Mouse (Mus musculus) A20 (cell line): ENCODE data around the gene Tsc2.
A peak's percentile ranks its signal among the peaks of the same experiment; 100 is the strongest.

Experiments used
- DNase-seq: peaks from one replicate; pipeline ENCODE4 v3.0.0-alpha.2; 2011; ENCODE audit warnings: low read depth, low spot score

Tsc2 gene

GRCm38 (mm10) chr17:24608874-24609273, 23.6 kb downstream of the Tsc2 start:
- DNase-seq = no peak

DNA sequence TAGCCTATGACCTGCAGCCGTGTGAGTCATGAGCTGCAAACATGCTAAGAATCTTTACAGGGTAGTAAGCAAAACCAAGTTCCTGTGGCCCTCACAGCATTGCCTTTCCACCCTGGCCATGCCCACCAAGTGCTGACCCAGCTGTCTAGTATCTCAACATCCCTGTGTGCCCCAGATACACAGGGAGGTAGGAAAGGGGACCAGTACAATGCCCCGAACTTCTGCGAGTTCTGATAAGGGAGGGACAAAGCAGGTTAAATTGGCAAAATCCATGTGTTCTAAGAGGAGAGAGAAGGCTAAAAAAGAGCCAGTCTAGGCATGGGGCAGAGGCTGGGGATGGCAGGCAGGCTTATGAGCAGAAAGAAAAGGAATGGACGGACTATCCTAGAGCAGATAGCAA, 24.1 kb downstream of the Tsc2 start:
- DNase-seq = no peak

GRCm38 (mm10) chr17:24604557-24604956, 27.9 kb downstream of the Tsc2 start:
- DNase-seq = no peak

DNA sequence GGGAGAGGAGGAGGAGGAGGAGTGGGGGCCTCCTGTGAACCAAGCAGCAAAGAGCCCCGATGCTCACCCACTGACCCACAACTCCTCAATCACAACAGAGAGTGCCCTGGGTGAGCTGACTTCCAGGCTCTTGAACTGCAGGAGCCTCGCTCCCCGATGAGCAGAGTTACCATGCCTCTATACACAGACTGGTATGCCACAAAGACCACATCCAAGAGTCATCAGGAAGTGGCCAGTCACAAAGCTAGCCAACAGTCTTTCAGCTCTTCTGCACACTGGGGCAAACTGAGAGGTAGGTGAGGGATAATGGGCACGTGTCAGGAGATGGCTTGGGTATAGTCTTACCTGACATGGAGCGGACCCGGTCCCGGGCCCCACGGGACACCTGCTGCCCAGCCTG, 28.5 kb downstream of the Tsc2 start:
- no peak for DNase-seq

- DNase-seq = no peak
These were observed 31.9 kb downstream of the Tsc2 start for GRCm38 (mm10) chr17:24600502-24600901.

GRCm38 (mm10) chr17:24597989-24598388, 34.4 kb downstream of the Tsc2 start:
- no peak for DNase-seq

DNA sequence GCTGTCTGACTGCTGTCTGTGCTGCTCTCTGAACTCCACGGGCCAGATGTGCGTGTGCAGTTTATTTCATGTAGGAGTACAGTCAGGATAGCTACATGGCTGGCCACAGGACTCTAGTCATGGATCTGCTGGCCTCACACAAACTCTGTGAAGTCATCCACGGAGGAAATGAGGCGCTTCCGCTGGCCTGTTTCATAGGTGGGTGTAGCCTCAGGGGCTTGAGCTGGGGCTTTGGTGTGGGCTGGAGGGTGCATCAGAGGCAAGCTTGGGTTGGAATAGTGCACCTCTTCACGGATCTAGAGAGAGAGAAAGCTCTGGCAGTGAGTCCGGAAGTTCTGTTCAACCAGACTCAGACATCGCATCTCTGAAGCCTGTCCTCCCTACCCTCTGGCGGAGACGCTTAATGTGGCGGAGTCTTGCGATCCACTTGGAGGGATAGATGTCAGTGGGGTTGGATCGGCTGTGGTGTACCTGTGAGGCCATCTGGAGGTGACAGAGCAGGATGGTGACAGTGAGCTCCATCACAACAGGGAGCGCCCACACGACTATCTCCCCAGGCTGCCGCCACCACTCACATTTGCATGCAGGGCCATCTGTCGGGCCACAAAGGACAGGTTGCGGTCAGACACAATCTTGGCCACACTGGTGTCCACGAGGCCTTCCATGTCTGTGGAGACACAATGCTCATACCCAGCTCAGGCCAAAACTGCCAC, 35.8 kb downstream of the Tsc2 start:
- no peak for DNase-seq

GRCm38 (mm10) chr17:24596073-24596466, 36.4 kb downstream of the Tsc2 start:
- DNase-seq = no peak

GRCm38 (mm10) chr17:24595126-24596072, 37.0 kb downstream of the Tsc2 start:
- DNase-seq = peak; percentile 24

DNA sequence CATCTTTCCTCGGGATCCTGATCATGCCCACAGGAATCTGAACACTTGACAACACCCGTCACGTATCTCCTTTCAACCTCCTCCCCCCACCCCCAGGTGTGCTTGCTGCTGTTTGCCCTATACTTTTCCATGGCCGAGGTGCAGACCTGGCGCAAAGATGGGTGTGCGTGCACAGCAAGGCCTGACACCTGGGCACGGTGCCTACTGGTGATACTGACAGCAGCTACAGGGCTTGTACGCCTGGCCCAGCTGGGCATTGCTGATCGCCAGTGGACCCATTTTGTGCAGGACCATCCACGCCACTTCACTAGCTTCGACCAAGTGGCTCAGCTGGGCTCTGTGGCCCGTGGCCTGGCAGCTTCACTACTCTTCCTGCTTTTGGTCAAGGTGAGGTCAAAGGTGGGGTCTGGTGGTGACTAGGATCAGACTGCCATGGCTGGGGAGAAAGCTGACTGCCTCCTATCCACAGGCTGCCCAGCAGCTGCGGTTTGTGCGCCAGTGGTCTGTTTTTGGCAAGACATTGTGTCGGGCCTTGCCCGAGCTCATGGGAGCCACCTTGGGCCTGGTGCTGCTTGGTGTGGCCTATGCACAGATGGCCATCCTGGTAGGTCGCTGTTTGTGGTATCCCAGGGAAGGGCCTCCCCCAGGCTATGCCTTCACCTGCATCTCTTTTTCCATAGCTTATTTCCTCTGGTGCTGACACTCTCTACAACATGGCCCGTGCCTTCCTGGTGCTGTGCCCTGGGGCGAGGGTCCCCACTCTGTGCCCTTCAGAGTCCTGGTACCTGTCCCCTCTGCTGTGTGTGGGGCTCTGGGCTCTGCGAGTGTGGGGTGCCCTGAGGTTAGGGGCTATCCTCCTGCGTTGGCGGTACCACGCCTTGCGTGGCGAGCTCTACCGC, 38.2 kb downstream of the Tsc2 start:
- DNase-seq = no peak

GRCm38 (mm10) chr17:24593248-24593647, 39.2 kb downstream of the Tsc2 start:
- DNase-seq = no peak

- DNase-seq = no peak
These were observed 40.7 kb downstream of the Tsc2 start for GRCm38 (mm10) chr17:24591695-24592094.

GRCm38 (mm10) chr17:24590943-24591342, 41.5 kb downstream of the Tsc2 start:
- DNase-seq = no peak

GRCm38 (mm10) chr17:24586532-24586931, 45.9 kb downstream of the Tsc2 start:
- DNase-seq = peak; percentile 58

DNA sequence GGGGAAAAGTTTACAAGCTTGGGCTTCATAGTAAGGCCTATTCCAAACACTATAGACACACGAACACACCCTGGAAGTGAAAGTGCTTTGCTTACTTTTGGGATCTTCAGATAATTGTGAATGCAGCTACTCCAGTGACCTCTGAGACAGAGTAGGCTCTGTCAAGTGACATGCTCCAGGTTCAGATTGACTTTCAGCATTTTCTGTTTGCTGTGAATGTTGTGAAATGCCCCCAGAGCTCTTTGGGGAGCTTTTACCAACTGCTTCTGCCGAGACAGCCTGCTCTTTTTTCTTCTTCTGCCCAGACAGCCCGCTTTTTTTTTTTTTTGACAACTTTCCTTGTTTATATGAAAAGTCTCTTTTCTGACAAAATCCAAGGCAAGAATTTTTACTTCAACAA, 47.9 kb downstream of the Tsc2 start:
- DNase-seq = peak; percentile 34

DNA sequence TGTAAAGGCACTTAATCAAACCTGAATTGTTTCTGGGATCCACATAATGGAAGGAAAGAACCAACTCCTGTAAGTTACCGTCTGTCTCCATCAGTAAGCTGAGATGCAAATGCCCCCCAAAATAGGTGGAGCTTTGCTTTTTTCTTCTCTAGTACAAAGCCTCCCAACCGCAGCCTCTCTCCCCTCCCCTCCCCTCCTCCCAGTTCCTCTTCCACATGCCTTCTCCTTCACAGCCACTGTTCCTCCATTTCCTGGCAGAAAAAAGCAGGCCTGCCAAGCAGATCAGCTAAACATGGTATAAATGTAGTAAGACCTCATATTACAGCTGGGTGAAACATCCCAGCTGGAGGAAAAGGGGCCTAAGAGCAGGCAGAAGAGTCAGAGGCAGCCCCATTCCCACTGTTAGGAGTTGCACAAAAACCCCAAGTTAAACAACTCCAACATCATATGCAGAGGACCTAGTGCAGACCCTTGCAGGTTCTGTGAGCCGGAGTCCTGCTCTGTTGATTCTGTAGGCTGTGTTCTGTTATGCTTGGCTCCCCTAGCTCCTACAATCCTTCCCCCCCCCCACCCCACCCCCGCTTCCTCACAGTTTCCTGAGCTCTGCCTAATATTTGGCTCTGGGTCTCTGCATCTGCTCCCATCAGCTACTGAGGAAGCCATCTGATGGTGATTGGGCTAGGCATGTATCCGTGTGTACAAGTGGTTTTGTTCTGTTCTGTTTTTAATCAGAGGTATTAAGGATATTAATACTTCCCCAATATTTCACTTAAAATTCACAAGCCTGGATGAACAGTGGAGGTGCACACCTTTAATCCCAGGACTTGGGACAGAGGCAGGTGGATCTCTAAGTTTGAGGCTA, 48.6 kb downstream of the Tsc2 start:
- DNase-seq = peak; percentile 68

DNA sequence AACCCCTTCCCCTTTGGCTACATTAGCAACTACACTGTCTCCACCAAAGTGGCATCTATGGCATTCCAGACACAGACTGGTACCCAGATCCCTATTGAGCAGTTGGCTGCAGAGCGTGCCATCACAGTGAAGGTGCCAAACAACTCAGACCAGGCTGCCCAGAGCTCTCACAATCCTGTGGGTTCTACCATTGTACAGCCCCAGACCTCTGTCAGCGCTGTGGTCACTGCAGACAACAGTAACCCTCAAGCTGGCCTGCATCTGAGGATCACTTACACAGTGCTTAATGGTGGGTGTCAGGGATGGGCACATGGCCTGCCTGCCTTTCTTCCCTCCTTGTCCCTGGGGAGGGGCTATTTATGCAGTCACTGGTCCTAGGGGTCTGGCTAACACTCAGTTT, 52.1 kb downstream of the Tsc2 start:
- no peak for DNase-seq

DNA sequence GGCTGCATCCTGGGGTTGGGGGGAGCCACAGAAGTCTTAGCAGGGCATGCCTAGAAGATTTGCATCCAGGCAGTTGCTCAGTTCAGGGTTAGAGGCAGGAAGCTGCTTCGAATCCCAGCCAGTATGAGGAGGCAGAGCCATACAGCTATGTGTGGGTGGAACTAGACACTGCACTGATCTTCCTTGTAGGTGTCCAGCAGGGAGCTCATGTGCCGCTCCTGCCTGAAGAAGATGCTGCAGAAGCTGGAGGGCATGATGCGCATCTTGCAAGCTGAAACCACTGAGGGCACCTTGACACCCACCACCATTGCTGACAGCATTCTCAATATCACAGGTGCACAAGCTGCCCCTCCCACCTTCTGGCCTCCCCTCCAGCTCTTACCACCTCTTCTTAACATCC, 52.9 kb downstream of the Tsc2 start:
- no peak for DNase-seq

DNA sequence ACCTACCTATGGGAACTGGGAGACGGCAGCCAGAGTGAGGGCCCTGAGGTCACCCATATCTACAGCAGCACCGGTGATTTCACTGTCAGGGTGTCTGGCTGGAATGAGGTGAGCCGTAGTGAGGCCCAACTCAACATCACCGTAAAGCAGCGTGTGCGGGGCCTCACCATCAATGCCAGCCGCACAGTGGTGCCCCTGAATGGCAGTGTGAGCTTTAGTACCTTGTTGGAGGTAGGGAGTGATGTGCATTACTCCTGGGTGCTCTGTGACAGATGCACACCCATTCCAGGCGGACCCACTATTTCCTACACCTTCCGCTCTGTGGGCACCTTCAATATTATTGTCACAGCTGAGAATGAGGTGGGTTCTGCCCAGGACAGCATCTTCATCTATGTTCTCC, 58.6 kb downstream of the Tsc2 start:
- DNase-seq = no peak

- DNase-seq = no peak
These were observed 59.7 kb downstream of the Tsc2 start for GRCm38 (mm10) chr17:24572651-24573245.
